Mouse (Mus musculus) stomach, postnatal 0 days (tissue): ENCODE data around the gene Apoa2.

ENCODE experiments used
- CTCF ChIP-seq: IDR thresholded peaks from 2 replicates; pipeline ENCODE4 v1.5.1; 2016; ENCODE audit warnings: antibody characterized with exemption, low read depth, mild to moderate bottlenecking, moderate library complexity
- EP300 ChIP-seq: optimal IDR thresholded peaks from 2 replicates; pipeline ENCODE3; 2016; ENCODE audit warnings: antibody characterized with exemption

DNA sequence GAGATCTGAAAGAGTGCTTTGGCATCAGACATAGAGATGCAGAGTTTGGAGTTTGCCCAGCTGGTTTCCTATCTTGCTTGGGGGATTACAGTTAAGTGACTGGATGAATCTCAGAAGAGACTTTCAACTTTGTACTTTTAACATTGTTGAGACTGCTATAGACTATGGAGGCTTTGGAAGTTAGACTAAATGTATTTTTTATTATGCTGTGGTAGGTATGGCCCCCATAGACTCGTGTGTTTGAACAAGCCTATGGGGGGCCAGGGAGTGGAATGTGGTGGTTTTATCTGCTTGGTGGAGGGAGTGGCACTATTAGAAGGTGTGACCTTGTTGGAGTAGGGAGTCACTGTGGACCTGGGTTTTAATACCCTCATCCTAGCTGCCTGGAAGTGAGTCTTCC is 25.3 kb upstream of the Apoa2 start:
- TF ChIP-seq CTCF (no peak), EP300 (no peak)
